Mouse (Mus musculus): Measurements from ENCODE around the gene Ccdc85c. TPM values are rescaled to one million over a fixed set of nuclear protein-coding genes. Genes with fewer than 3 reads are reported as not detected.

The Ccdc85c gene
- total RNA-seq, 2 experiments from 2014 or later = 0.38 TPM; not detected in 1

DNA sequence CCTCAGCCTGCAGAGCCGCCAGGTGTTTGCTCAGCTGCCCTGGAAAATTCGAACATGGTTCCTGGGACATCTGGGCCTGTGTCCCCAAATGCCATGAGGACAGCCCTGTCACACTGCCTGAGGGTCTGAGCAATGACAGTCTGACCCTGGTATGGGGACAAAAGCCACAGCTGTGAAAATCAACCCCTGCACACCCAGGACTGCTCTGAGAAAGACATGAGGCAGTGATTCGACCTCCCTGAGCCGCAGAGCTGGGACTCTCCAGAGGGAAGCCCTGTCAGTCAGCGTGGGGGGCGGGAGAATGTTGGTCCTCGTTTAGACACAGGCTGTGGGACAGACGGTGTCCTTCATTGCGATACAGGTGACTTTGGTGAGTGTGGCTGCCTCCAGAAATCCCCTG, 29.6 kb downstream of the Ccdc85c start:
- no peak for ATAC-seq (replicated peaks; ENCODE audit: low FRiP score, poor library complexity, severe bottlenecking)

DNA sequence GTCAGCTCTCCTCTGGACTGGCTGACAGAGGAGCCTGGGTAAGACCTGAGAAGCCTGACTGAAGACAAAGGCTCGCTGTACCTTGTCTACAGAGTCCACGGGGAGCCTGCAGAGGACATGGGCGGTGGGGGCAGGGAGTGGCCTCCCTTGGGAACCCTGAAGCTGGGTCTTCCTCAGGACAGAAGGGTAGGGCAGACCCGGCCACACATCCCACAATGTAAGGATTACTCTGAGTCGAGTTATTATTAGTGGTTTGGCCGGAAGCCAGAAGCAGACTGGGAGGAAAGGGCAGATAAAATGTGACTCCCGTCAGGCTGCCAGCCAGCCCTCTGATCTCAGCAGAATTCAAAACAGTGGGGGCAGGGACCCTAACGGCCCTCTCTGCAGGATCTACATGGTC, 30.4 kb downstream of the Ccdc85c start:
- ATAC-seq (replicated peaks; ENCODE audit: low FRiP score, poor library complexity, severe bottlenecking) = no peak

DNA sequence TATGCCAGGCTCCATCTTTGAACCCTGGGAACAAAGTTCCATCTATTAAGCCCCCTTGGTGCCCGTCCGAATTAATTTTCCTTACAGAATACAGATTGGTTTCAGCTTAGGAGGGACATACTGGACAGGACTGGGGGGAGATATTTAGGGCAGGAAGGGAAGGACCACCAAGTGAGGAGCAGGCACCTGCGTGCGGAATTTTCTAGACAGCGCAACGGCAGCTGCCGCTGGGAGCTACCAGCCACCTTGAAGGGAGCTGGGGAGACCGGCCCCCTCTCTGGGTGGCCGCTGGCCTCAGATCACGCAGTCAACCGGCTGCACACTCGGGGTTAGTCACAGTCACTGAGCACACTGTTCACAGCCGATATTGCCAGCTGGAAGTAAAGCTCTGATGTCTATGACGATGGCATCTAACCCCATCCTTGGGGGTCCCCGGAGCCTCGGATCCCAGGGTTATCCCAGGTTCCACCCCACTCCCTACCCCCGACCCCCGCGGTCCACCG, 32.9 kb downstream of the Ccdc85c start:
- ATAC-seq (replicated peaks; ENCODE audit: low FRiP score, poor library complexity, severe bottlenecking) = no peak

DNA sequence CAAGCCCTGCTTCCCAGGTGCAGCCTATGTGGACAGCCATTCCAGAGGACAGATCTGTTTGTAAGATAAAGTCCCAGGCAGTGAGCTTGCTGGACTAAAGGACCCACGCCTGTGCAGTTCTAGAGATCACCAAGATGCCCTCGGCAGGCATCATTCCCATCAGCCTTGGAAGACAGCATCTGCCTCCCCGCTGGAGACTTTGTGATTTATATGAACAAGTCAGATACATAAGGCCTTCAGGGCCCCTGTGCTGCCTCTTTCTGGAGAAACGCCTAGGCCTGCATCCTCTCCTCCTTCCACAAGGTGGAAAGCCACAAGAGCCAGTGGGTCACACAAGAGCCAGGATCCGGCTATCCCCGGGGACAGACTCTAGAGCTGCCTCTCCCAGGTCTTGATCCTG, 33.6 kb downstream of the Ccdc85c start:
- no peak for ATAC-seq (replicated peaks; ENCODE audit: low FRiP score, poor library complexity, severe bottlenecking)

DNA sequence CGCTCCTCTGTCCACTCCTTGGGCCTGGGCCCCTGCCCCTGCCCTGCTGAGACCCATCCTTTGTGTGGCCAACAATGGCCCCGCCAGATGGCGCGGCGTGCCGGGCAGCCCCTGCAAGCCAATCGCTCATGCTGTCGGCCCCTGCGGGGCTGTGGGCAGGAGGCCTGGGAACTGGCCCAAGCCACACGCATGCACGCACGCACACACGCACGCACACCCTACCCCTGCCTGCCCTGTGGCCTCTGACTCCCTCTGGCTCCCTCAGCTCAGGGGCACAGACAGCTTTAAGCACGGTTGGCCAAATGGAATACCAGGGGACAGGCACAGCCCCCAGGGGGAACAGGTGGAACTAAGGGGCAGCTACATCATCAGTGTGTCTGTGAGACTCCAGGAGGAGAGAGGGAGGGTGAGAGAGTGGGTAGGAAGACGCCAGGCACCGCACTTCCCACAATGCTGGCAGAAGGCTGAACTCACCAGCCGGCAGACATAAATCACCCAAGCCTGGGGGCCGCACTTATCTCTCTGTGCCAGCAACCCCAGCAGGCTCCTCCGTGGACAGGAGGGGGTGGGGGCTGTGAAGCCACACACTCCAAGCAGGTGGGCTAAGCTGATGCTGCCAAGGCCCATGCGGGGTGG, 34.2 kb downstream of the Ccdc85c start:
- ATAC-seq (replicated peaks; ENCODE audit: low FRiP score, poor library complexity, severe bottlenecking) = no peak

DNA sequence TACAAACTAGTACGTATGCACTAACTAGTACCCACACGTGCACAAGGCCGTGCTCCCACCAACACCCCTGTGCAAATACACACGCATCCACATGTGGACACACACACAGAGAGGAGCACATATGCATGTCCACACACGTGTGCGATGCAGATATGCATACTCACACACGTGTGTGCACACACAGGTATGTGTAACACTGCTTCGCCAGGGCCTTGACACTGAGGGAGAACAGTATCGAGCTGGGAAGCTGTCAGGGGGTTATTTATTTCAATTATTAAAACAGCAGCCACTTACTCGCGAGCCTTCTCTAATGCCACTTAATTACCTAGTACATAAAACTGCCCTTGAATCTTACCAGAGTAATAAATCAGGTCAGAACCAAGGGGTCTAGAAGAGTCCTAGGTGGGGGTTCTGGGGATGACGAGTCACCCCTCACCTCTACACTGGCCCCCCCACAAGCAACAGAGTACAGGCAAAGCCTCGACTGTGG, 34.8 kb downstream of the Ccdc85c start:
- no peak for ATAC-seq (replicated peaks; ENCODE audit: low FRiP score, poor library complexity, severe bottlenecking)

DNA sequence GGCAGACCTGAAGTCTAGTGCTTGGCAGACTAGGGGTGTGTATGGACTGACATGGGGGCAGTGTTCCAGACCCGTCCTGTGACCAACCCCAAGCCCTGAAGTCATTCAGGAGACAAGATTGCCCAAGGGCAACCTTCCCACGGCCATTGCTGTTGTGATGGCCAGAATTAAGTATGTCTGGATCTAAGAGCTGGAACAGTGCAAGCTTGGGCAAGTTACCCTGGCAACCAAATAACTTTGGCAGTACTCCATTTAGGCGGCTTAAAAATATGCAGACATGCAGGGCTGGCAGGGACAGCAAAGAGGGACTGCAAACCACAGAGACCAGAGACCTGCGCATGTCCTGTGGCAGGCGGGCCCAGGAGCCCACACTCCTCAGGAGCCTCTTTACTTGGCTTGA, 35.8 kb downstream of the Ccdc85c start:
- ATAC-seq (replicated peaks; ENCODE audit: low FRiP score, poor library complexity, severe bottlenecking) = no peak

DNA sequence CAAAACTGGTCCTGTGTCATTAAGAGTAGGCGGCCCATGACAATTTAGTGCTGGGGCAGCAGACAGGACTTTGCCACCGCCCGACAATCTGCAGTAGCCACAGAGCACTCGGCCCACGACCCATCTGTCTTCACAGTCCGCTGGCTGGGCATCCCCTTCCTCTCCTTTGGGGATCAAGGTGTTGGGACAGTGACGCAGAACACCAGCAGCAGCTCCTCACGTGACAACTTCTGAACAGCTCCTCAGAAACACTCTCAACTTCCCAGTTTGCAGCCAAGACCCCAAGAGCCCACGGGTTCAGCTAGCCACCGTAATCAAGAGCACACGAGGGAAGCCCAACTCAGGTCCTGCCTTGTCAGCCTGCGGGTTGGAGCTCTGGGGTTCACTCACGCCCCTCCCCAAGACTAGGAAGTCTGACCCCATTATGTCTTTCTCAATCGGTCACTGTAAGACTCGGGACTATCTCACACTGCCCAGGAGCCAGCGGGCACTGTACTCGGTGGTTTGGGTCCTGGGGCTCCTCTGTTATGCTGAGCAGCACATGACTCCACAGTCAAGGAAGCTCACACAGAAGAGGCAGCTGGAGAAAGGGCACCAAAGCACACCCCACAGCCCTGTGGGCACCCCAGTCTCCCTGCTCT, 36.7 kb downstream of the Ccdc85c start:
- ATAC-seq (replicated peaks; ENCODE audit: low FRiP score, poor library complexity, severe bottlenecking) = no peak

DNA sequence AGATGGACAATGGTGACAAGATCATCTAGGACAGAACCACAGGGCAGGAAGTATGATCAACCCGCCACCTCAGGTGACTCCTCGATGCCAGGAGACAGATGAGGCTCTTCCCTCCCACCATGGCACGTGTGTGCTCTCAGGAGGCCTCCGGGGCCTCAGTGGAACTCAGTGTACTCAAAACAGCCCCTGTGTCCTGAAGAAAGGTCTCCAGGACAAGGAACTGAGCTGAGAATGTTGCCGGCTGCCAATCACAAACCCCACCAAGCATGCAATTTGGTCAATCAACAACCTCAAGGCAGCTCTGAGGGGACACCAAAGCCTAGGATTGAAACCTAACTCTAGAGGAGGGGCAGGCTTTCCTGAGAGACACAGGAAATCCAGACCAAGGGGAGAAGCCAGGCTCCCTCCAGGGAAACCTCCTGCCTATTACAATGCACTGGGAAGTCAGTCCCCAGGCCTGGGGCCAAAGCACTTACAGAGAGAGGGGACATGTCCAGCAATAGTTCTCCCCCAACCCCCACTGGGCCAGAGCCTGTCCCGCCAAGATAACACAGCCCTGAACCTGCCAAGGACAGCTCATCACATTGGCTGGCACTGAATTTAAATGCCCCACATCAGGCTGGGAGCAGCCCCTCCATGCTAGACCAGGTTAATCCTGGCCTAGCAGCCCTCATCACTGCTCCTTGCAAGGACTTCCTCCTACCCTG, 37.8 kb downstream of the Ccdc85c start:
- ATAC-seq (replicated peaks; ENCODE audit: low FRiP score, poor library complexity, severe bottlenecking) = no peak

DNA sequence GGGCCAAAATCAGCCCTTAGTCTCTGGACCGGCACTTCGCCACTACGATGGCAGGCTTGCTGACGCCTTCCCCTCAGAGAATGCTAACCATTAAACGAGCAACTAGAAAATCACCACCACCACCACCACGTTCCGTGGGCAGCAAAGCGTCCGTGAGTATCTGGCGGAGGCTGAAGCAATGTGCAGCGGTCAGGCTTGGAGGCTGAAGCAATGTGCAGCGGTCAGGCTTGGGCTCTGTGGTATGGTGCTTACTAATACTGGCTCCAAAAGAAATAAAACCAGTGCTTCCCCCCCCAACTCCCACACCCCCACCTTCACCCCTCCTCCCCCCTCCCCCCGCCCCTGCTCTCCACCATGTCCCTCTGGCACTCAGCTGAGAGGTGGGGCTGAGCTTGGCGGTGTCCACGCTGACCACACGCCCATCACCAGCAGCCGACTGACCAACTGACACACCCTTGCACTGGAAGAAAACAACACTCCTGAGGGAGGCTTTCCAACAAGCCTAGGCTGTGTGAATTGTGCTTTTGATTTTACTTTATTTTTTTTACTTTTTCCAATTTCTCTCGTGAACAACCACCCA, 39.2 kb downstream of the Ccdc85c start:
- ATAC-seq (replicated peaks; ENCODE audit: low FRiP score, poor library complexity, severe bottlenecking) = no peak

DNA sequence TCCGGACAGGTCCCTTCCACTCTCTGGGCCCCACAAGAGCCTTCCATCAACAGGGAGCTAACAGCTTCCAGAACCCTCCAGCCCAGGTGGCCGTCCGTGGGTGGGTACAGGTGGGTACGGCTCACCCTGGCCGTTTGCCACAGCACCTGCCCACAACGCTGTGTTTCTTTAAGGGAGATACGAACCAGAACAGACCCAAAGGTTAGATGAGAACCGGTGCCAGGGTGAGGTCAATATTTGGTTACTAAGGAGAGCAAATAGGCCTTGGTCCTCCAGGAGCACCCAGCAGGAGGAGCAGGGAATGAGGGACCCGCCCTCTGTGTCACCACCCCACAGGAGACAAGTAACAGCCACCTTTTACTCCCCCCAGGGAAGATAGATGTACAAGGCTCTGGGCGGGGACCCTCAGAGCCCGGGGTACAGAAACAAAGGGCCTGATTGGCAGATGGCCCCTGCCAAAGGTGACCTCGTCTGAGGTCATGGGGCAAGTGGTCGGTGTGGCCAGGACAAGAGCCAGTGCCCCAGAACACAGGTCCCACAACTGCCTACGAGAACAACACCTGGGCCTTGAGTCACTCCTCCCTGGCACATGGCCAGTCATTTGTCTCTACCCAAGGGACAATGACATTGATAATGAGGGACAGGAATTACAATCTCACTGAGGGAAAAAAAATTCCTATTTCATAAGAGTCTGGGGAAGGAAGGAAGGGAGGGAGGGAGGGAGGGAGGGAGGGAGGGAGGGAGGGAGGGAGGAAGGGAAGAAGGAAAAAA, 40.2 kb downstream of the Ccdc85c start:
- ATAC-seq (replicated peaks; ENCODE audit: low FRiP score, poor library complexity, severe bottlenecking) = no peak

DNA sequence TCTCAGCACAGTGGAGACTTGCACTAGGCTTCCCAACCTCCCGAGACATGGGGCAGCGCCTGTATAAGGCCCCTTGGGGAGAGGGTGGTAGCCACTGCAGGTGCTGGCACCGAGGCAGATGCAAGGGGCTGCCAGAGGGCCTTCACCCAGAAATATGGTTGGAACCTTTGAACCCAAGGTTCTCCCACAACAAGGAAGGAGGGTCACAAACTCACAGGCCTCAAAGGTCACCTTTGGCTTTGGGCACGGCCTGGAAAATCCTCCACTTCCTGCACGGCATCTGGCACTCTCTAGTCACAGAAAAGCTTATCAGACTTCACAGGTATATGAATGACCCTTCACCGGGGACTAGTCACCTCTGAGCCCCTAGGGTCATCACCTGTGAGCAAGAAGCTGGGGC, 41.5 kb downstream of the Ccdc85c start:
- no peak for ATAC-seq (replicated peaks; ENCODE audit: low FRiP score, poor library complexity, severe bottlenecking)

DNA sequence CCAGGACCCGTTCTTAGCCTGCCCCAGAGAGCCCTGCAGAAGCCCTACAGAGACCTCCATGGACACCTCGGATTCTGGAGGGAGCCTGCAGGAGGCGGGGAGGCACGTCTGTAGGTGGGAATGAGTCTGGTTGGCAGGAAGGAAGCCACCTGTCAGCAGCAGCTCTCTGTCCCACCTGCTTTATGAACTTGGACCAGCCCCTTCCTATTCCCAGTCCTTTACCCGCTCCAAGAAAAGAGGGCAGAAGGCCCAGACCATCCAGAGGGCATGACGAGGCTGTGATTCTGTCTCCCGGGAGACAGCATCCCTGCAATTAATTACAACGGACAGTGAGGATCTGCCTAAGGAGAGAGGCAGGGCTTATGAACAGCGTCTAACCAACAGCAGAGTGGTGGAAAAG, 43.3 kb downstream of the Ccdc85c start:
- ATAC-seq (replicated peaks; ENCODE audit: low FRiP score, poor library complexity, severe bottlenecking) = no peak

DNA sequence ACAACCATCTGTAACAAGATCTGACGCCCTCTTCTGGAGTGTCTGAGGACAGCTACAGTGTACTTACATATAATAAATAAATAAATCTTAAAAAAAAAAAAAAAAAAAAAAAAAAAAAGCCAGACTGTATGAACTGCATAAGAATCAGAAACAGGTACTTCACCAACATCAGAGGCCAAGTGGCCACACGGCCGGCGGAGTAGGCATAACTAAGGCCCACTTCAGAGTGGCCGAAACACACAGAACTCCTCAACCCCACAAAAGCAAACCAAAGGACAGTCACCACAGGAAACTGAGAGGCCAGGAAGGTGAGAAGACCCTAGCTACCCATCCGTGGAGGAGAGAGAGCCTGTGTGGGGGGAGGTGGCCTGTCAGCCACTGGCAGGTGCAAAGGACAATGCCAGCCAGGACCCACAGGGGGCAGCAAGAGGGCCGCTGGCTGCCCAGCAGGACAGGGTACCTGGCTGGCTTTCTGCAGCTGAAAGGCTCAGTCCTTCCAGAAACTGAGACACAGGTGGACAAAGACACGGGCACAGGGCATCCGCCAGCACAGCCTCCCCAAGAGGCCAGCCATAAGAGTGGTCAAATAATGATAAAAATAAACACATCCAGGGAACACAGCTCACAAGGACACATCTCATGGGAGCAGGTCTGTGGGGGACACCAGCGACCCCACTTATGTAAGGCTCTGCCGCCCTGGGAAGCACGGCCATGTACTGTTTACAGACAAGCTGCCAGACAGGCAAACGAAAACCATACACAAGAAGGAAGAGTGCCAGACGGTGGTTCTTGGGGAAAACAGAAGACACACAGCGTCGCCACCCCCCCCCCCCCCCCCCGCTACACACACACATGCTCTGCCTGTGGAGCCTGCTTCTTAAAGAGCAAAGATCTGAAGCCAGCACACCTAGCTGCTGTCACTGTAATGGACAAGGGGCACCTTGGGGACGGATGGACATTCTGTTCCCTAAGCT, 44.1 kb downstream of the Ccdc85c start:
- no peak for ATAC-seq (replicated peaks; ENCODE audit: low FRiP score, poor library complexity, severe bottlenecking)

DNA sequence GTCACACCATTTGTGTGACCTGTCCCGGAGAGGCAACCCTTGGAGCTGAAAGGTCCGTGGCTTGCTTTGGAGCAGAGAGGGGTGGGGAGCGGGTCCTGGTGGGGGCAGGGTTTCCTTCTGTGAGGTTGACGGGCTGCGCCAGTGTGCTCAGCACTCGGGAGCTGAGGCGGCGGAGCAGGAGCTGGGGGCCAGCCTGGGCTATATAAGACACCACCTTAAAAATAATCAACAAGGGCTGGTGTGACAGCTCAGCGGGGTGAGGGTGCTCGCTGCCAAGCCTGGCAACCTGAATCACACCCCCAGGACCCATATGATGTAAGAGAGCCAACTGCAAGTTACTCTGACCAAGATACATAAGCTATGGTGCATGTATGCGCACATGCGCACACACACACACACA, 45.1 kb downstream of the Ccdc85c start:
- no peak for ATAC-seq (replicated peaks; ENCODE audit: low FRiP score, poor library complexity, severe bottlenecking)

DNA sequence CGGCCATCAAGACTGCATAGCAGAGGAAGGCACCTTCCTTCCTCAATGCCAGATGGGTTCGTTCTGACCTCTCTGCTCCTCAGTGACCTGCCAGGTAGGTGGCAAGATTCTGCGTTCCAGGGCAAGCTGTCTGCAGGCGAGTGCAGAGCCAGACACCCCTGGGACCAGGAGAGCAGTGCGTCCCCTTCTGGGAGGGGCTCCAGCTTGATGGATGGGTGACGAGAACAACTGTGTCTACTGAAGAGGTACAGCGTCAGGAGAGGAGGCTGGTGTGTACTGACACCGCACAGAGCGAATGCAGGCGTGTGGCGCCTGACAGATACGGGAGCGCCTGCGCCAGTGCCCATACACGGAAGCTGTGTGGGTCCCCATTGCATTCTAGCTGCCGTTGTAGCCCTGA, 47.7 kb downstream of the Ccdc85c start:
- ATAC-seq (replicated peaks; ENCODE audit: low FRiP score, poor library complexity, severe bottlenecking) = no peak

DNA sequence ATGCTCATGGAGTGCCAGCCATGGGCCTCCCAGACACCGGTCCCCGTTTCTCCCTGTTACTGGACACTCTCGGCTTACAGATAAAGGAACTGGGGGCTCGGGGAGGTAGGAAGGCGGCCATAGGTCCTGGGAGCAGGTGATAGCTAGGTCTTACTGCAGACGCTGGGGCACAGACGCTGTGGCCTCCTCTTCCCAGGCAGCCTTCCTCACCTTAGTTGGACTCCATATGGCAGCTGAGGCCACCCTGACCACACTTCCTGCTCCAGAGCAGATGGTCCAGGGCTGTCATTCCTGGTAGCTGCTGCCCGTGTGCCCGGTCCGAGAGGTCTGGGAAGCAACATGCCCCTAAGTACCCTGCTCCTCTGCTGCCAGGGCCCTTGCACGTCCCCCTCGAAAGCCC, 48.3 kb downstream of the Ccdc85c start:
- ATAC-seq (replicated peaks; ENCODE audit: low FRiP score, poor library complexity, severe bottlenecking) = no peak

DNA sequence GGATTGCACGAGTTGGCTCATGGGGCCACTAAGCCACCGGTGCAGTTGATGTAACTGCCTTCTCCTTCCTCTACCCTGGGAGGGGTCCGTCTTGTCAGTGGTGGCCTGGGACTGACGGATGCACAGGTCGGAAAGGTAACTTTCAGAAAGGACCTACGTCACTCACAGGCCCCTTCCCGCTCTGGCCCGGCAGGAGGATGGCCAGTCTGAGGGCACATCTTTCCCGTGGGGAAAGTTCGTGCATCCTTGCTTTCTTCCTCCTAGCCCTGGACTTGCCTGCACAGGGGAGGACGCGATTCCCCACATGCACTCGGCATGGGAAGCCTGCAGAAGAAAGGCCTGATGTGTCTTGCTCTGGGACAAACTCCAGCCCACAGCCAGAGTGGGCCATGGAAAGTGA, 49.0 kb downstream of the Ccdc85c start:
- no peak for ATAC-seq (replicated peaks; ENCODE audit: low FRiP score, poor library complexity, severe bottlenecking)

DNA sequence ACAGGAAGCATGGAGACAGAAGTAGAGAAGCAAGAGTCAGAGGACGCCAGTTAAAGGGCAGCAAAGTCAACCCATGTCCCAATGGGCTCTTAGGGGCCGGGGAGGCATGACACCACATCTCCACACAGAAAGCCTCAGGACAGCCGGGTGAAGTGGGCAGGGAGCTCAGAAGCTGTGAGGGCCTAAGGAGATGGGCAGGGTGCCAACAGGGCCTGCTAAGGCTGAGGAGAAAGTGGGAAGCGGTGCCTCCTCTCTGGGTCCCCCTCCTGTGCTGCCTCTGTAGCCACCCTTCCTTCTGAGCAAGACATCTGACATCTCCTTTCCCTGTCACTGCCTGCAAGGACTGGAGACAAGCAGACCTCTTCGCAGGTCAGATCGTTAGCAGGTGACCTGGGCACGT, 49.4 kb downstream of the Ccdc85c start:
- no peak for ATAC-seq (replicated peaks; ENCODE audit: low FRiP score, poor library complexity, severe bottlenecking)

All from erythroblast, adult 5-6 weeks (primary cell).